Mouse (Mus musculus) urinary bladder, postnatal 36 days (tissue): Measurements from ENCODE around the gene Babam1.
A peak's percentile ranks its signal among the peaks of the same experiment; 100 is the strongest.

Source experiments
- DNase-seq, 2 experiments: peaks; one replicate each; pipeline ENCODE4 v3.0.0; 2022; ENCODE audit warnings: low spot score in 2 of 2, mixed read lengths in 1 of 2

Babam1 gene

GRCm38 (mm10) chr8:71381421-71381970 lies 15.2 kb upstream of the Babam1 start, which contains the start of gene Nr2f6:
Gene Nr2f6 (minus strand): TSS chr8:71381960.
- DNase-seq, result peak; percentile 78 to 79

DNA sequence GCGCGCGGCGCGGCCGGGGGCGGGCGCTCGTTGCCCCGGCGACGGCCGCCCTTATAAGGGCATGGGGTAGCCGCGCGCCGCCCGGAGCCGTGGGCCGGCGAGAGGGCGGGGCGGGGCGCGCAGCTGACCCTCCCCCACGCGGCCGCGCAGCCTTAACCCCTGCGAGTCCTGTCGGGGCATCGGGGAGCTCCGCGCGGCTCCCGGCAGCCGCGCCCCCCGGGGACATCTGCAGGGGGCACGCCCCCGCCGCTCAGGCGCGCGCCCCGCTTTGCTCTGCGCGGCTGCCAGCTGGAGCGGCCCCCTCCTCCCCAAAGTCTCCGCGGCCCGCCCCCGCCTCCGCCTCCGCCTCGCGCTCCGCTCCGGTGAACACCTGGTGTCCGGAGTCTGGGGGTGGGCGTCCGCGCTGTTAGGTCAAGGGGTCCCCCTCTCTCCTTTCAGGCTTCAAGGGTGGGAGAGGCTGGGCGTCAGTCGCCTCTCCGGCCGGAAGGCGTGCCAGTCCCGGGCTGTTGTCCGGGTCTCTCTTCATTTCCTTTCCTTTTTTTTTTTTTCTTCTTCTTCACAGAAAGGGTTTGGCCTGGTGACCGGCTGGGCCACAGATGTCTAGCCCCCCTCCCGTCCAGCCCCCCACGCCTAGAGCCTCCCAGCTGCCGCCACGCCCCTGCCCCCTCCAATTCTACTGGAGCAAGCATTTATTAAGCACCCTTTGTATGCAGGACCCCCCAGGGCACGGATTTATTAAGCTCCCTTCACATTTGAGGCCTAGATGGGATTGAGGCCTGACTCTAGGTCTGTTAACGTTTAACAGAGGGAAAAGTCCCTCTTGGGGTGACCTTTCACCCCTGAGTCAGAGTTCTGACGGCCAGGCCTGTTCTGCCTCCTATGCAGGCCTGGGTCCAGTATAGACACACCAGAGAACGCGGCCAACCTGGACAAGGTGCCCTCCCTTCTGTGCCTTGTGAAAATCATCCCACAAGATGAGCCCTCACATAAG lies 14.4 kb upstream of the Babam1 start:
- peak; percentile 83 to 88 for DNase-seq

- DNase-seq, result no peak
Observed at GRCm38 (mm10) chr8:71383396-71383795, 13.3 kb upstream of the Babam1 start.

GRCm38 (mm10) chr8:71383860-71384259 lies 12.8 kb upstream of the Babam1 start:
- DNase-seq, result no peak

- DNase-seq, result no peak
Observed at GRCm38 (mm10) chr8:71385212-71385835, 11.3 kb upstream of the Babam1 start.

GRCm38 (mm10) chr8:71388267-71388666 lies 8.4 kb upstream of the Babam1 start:
- no peak for DNase-seq

GRCm38 (mm10) chr8:71391696-71392095 lies 5.0 kb upstream of the Babam1 start:
- no peak for DNase-seq

DNA sequence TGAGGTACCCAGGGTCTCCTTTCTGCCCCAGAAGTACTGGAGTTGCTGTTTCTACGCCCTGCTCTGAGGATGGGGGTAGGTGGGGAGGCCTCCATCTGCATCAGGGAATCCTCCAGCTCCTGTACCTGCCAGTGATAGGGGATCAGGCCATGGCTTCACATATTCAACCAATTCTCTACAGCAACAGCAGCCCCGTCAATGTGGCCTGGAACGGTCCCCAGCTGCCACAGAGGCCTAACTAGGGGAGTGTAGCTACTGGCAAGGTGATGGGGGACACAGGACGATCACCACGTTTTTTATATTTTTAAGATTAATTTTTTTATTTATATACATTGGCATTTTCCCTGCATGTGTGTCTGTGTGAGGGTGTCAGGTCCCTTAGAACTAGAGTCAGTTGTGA lies 4.3 kb upstream of the Babam1 start:
- no peak for DNase-seq

- no peak for DNase-seq
Observed at GRCm38 (mm10) chr8:71392871-71393270, 3.8 kb upstream of the Babam1 start.

- no peak for DNase-seq
Observed at GRCm38 (mm10) chr8:71394481-71394880, 2.2 kb upstream of the Babam1 start.

- no peak for DNase-seq
Observed at GRCm38 (mm10) chr8:71395071-71395470, 1.6 kb upstream of the Babam1 start.

DNA sequence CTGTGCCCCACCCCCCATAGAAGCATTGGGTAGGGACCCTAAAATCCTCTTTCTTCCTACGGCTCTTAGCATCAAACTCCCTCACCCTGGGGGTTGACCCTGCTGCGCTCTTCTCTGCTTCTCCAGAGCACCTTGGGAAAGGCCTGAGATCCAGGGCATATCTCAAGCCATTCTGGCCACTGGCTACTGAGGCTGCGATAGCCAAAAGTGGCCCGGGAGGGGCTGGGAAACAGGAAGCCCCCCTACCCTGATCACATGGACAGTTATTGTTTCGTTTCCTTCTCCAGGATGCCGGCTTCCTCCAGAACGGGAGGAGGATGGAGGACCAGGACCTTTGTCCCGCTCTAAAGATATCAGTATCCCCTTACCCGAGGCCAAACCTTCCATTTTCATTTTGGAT lies 1.0 kb upstream of the Babam1 start, which contains the start of gene Ushbp1:
TSS of gene Ushbp1 (minus strand) at position 174 of the 400 bp plus-strand sequence.
- no peak for DNase-seq

DNA sequence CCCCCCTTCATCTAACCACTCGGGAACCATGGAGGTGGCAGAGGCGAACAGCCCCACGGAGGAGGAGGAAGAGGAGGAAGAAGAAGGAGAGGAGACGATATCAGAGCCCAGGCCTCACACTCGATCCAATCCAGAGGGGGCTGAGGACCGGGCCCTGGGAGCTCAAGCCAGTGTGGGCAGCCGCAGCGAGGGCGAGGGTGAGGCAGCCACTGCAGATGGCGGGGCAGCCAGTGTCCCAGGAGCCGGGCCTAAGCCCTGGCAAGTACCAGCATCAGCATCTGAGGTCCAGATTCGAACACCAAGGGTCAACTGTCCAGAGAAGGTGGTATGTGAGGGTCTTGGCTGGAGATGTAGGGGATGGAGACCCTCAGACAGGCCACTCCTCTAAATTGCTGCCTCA lies 1.0 kb downstream of the Babam1 start:
- no peak for DNase-seq

DNA sequence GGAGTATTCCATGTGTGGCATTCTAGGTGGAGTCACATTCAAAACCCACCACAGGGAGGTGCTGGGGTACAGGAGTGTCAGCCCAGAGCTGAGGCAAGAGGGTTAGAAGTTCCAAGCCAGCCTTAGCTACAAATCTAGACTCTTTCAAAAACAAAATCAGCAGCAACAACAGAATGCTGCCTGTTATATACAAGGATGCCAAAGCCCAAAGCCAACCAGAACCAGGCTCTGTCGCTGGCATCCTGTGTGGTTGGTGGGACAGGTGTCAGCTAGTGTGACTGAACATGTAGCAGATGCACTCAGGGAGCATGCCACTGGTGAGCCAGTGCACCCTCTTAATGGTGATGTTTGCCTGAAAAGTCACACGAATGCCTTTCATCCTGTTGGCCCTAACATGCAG lies 4.2 kb downstream of the Babam1 start:
- no peak for DNase-seq

DNA sequence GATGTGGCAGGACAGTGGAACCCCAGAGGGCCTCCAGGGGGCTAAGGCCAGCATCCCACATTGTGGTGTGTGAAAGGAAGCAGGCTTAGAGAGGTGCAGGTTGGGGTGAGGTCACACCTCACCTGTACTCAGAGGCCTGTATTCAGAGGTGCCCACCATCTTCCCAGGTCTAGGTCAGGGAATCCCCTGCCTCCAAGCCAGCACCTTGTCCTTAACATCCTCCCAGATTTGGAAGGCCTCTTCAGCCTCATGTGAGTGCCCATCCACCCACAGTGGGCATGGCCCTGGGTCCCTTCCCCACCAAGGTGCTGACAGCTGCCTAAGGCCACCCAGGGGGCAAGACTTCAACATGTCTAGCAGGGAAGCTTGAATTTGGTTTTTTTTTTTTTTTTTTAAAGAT lies 4.8 kb downstream of the Babam1 start:
- DNase-seq, result no peak

DNA sequence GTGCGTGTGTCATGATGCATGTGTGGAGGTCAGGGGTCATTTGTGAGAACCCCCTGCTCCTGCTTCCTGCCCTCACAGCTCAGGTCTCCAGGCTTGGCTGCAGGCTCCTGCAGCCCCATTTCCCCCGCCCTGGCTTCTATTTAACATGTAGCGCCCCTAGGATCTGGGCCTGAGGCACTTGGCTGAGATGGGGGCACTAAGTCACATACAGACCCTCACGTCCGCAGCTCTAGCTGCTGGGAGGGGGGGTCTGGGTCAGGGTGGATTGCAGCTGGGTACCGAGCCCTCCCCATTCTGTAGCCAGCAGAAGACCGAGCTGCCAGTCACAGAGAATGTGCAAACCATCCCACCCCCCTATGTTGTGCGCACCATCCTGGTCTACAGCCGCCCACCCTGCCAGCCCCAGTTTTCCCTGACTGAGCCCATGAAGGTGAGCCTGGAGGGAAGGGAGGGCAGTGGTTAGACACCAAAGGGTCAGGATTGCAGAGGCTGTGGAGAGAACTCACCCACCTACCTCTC lies 5.8 kb downstream of the Babam1 start:
- DNase-seq, result no peak

DNA sequence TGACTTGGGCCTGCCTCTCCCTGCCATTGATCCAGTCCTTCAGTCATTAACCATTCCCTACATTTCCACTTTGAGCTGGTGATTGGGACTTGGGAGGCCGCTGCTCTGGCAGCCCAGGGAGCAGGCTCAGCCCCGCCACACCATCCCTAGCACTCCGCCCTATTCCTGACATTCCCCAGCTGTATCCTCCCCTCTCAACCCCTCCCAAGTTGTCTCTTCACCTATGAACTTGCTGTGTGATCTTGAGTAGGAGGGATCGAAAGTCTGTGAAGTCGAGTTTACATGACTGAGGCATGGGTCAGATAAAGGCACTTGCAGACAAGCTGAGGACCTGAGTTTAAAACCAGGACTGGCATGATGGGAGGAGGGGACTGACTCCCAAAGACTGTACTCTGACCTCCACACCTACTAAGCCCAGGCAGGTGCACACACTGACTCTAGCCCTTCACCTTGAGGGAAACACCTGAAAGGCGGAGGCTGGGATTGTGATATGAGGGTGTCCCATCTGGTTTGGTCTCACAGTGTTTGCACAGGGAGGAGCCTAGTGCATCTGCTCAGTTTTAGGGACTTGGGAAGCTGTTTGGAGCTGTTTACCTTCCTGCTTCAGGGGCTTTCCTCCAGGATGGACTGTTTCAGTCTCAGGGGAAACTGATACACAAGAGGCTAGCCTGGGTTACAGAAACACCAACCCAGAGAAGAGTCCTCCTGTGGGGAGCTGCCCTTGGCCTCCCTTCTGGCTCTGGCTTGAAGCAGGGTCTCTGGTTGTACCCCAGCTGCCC lies 6.6 kb downstream of the Babam1 start:
- DNase-seq, result no peak

GRCm38 (mm10) chr8:71404011-71404410 lies 7.3 kb downstream of the Babam1 start:
- DNase-seq, result no peak

DNA sequence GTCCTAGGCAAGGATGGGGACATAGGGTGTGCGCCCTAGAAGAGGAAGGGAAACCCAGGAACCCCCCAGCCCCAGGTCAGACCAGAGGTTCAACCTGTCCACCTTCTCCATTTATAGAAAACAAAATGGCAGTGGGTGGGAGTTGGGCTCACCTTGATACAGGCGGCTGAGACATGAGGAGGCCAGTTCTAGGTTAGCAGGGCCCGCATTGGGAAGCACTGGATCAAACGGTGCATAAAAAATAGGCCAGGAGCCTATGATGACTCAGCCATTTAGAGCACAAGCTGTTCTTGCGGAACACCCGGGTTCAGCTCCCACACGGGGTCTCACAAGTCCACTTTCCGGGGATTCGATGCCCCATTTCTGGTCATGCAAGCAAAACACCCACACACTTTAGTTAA lies 8.3 kb downstream of the Babam1 start:
- no peak for DNase-seq

GRCm38 (mm10) chr8:71405401-71406098 lies 8.9 kb downstream of the Babam1 start, which contains the start of gene Ankle1:
Gene Ankle1 (plus strand): TSS chr8:71406010.
- DNase-seq, result peak; percentile 98
